Mouse (Mus musculus): ENCODE measurements around the gene Clybl.

The Clybl gene

GRCm38 (mm10) chr14:122385758-122386157 is 204.3 kb downstream of the Clybl start:
- DNase-seq (ENCODE audit: low spot score): no peak

- no peak for DNase-seq (ENCODE audit: low spot score)
These were observed 205.0 kb downstream of the Clybl start for GRCm38 (mm10) chr14:122386281-122387130.

GRCm38 (mm10) chr14:122387781-122388180 is 206.3 kb downstream of the Clybl start:
- no peak for DNase-seq (ENCODE audit: low spot score)

- no peak for DNase-seq (ENCODE audit: low spot score)
These were observed 207.0 kb downstream of the Clybl start for GRCm38 (mm10) chr14:122388431-122389031.

DNA sequence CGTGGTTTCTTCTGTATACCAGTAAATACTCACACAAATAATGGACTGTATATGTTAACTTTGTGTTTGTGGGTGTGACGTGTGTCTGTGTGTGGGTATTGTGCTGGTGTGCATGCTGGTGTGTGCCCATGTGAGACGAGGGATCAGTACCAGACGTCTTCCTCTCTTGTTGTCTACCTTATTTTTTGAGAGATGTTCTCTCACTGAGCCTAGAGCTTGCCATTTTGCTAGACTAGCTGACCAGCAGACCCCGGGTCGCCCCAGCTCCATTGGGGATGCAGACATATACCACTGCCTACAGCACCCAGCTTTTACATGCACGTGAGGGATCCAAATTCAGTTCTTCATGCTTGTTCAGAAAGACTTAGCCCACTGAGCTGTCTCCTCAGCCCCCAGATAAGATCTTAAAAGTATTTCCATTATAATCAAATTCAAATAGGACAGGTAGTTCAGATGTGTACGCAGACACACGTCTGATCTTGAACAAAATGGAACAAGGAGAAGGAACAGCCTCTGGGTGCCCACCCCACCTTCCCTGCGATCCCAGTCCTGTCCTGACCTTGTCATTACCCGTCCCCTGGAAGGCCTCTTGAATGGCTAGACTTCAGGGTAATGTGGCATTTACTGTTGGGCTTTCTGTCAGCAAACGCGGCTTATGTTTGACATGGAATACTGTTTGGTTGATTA is 208.3 kb downstream of the Clybl start:
- DNase-seq (ENCODE audit: low spot score): no peak

DNA sequence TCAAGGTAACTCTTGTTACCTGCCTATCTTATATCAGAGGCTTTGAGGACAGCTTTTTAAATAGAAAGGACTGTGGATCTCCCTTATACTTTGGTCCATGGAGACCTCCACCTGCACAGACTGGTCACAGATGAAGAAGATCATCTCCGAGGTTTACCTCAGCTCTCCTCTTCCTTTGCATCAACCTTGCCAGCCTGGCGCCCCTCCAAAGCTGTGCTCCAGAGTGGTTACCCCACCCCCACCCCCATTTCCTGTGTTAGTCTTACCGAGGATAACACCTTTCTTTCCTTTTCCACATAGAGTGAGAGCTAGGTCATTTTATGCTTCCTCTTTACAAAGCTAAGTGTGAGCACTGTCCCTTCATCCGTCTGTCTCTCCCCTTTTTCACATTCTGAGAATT is 209.4 kb downstream of the Clybl start:
- no peak for DNase-seq (ENCODE audit: low spot score)

DNA sequence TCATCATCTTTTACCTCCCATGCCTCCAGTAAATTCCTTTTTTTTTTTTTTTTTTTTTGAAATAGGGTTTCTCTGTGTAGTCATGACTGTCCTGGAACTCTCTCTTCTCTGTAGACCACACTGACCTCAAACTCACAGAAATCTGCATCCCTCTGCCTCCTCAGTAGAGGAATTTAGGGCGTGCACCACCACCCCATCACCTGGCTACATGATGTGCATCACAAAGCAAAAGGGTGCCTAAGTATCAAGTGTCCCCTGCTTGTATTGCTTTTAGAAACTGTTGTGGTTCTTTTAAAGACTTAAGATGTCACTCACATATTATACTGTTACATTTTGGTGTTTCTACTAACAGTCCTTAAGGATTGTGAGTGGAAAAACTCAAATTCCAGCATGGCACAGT is 211.6 kb downstream of the Clybl start:
- DNase-seq (ENCODE audit: low spot score): no peak

GRCm38 (mm10) chr14:122398676-122399075 is 217.2 kb downstream of the Clybl start:
- no peak for DNase-seq (ENCODE audit: low spot score)

GRCm38 (mm10) chr14:122399906-122400305 is 218.4 kb downstream of the Clybl start:
- no peak for DNase-seq (ENCODE audit: low spot score)

DNA sequence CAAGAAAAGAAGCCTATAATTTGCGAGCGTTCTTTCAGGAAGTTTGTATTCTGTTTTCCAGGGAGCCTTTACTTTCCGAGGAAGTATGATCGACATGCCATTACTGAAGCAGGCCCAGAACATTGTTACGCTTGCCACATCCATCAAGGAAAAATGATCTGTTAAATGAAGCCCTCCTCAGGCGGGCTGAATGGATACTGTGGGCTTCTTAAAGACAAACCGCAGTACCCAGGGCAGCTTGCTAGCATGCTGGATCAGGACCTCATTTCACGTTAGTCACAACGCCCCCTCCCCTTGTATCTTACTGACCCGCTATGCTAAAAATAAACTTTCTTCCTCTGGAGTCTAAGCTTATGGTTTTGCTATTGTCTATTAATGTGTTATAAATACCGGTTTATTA is 220.4 kb downstream of the Clybl start:
- no peak for DNase-seq (ENCODE audit: low spot score)

- DNase-seq (ENCODE audit: low spot score): no peak
These were observed 221.3 kb downstream of the Clybl start for GRCm38 (mm10) chr14:122402716-122403258.

- DNase-seq (ENCODE audit: low spot score): no peak
These were observed 222.0 kb downstream of the Clybl start for GRCm38 (mm10) chr14:122403422-122403940.

DNA sequence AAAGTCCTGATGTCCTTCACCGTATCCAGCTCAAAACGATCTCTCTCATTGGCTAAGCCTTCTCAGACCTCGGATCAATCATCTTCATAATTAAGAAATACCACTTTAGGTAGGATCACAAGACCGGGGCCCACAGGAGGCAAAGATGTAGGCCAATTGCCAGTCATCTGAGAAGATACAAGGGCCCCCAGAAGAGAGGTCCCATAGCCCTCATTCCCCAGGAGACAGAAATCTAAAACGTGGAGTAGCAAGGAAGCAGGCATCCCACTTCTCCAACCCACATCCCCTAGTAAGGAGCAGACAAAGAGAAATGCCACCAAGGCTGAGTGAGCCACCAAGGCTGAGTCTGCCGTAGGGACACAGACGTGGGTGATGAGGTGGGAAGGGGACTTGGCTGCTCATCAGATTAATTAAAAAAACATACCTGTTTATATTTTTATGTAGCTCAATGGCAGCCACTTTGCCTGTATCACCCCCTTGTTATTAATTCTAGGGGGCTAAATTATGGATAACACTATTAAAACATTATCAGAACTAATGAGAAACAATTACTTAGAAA is 223.2 kb downstream of the Clybl start:
- DNase-seq (ENCODE audit: low spot score): no peak

DNA sequence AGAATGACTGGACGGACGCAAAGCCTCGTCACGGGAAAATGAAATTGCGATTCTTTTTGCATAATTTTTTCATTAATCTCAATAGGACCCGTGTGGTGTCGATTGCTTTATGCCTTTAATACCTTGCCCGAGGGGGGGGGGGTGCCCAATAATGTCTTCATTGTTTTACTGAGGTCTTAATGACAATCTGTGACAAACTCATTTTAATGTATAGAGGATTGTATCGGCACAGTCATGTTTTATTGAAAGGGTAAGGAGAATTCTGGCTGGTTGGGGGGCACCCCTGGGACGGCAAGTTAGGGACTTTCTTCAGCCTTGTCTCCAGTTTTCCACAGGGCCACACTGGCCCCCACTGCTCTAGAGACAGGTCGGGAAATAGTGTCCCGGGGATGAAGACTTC is 223.7 kb downstream of the Clybl start:
- DNase-seq (ENCODE audit: low spot score): no peak

DNA sequence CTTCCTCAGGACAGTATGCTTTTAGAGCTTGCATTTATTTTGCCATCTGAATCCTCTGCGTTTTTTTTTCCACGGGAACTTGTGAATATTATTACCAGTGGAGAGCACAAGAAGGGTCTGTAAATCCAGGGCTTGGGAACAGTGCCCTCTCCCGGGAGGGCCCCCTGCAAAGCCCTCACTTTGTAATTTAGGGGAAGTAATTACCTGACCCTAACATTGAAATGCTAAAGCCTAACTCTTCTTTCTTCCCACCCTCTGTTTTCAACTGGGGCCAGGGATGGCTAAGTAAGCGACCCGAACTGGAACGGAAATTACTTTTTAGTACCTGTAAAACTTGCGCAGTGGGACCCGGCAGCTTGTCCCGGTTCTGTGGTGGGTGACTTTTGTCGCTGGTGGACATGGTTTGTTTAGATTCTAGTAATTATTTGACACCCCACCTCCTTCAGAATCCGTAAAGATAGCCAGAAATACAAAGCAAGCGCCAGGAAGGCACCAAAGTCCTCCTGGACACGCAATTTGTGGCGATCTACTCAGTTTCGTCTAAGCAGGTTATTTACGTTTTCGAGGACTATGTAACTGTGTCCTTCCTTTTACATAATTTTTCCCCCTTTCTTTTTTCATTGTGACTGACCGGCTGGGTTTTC is 224.5 kb downstream of the Clybl start:
- DNase-seq (ENCODE audit: low spot score): no peak

- peak; percentile 59 for DNase-seq (ENCODE audit: low spot score)
These were observed 225.2 kb downstream of the Clybl start for GRCm38 (mm10) chr14:122406541-122407219.

GRCm38 (mm10) chr14:122412841-122413541 is 231.5 kb downstream of the Clybl start:
- no peak for DNase-seq (ENCODE audit: low spot score)

DNA sequence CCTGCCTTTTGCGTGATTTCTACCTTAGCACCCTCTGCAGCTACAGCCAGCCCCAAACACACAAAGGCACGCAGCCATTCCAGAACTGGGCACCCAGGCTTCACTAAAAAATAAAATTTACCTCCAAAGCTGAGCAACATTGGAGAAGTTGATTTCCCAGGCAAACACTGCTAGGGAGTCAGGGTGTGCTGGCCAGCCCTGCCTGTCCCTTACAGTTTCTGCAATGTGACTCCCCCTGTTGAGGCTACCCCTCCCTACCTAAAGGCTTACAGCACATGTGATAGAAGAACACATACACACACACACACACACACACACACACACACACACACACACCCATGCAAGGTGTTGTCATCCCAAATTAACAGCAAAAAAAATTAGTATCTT is 232.0 kb downstream of the Clybl start:
- no peak for DNase-seq (ENCODE audit: low spot score)

DNA sequence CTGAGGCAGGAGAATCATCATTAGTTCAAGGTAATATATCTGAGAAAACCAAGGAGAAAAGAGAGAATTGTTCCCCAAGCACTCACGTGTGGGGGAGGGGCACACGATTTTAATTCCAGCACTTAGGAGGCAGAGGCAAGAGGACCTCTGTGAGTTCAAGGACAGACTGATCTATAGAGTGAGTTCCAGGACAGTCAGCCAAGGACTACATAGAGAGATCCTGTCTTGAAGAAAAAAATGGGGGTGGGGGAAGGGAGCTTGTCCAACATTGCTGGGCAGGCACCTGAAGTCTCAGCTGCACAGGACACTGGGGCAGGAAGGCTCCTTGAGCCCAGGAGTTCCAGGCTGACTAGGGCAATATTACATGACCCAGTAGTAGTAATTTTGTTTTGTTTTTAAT is 233.3 kb downstream of the Clybl start:
- DNase-seq (ENCODE audit: low spot score): no peak

DNA sequence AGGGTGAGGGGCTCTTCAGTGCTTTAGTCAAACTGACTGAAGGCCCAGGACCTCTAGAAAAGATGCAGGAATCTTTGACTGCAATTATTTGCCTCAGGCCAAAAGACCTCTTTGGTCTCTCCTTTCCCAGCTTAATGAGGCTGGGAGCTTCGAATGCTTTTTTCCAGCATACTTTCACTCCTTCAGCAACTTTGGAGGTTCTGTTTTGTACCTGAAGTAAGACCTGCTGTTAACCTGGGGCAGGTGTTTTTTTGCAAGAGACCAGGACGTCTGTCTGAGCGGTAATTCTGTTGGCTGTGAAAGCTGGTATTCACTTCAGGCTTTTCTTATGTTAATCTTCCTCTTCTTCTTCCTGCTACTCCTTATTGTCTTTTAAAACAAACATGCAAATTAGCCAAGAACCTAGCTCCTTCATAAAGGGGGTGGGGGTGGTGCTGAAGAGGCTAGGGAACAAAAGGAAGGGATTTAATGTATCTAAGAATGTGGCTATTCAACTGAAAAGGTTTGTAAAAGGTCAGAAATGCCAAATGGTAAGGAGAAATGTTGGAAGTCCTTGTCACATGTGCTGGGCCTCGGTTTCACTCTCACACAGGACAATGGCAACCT is 234.8 kb downstream of the Clybl start:
- no peak for DNase-seq (ENCODE audit: low spot score)

Measured in testis, postnatal 14 days (tissue).